Mouse (Mus musculus): ENCODE results near the gene Olfr1264.

Gene Olfr1264

GRCm38 (mm10) chr2:90025477-90025876 is at the start of gene Olfr1264:
TSS of gene Olfr1264 (minus strand) at chr2:90025577.
- no peak for DNase-seq (ENCODE audit: low spot score)

- no peak for DNase-seq (ENCODE audit: low spot score)
Observed at GRCm38 (mm10) chr2:90070065-90070464, 44.7 kb upstream of the Olfr1264 start.

- DNase-seq (ENCODE audit: low spot score): no peak
Observed at GRCm38 (mm10) chr2:90063494-90063893, 38.1 kb upstream of the Olfr1264 start, which contains the start of gene Olfr140. TSS of gene Olfr140 (minus strand) at chr2:90063594.

- DNase-seq (ENCODE audit: low spot score): no peak
Observed at GRCm38 (mm10) chr2:90035037-90035436, 9.7 kb upstream of the Olfr1264 start, which contains the start of gene Olfr1265. TSS of gene Olfr1265 (plus strand) at chr2:90035337.

- no peak for DNase-seq (ENCODE audit: low spot score)
Observed at GRCm38 (mm10) chr2:90011831-90012230, 13.5 kb downstream of the Olfr1264 start, which contains the start of gene Olfr1263. TSS of gene Olfr1263 (plus strand) at chr2:90012131.

GRCm38 (mm10) chr2:89999845-90000244 is 25.5 kb downstream of the Olfr1264 start, which contains the start of gene Olfr1262:
TSS of gene Olfr1262 (plus strand) at chr2:90000145.
- no peak for DNase-seq (ENCODE audit: low spot score)

GRCm38 (mm10) chr2:89990921-89991320 is 34.5 kb downstream of the Olfr1264 start, which contains the start of gene Olfr1261:
TSS of gene Olfr1261 (plus strand) at chr2:89991221.
- DNase-seq (ENCODE audit: low spot score): no peak

- no peak for DNase-seq (ENCODE audit: low spot score)
Observed at GRCm38 (mm10) chr2:89977709-89978108, 47.7 kb downstream of the Olfr1264 start.

GRCm38 (mm10) chr2:89974184-89974583 is 51.2 kb downstream of the Olfr1264 start, which contains the start of gene Olfr1260:
TSS of gene Olfr1260 (plus strand) at chr2:89974340.
- DNase-seq (ENCODE audit: low spot score): no peak

Data from retina, embryonic 14.5 days (tissue).